Mouse (Mus musculus): Measurements from ENCODE around the gene Zfp462. TPM values are rescaled to one million over a fixed set of nuclear protein-coding genes. Genes with fewer than 3 reads are reported as not detected.

Gene Zfp462
- polyA plus RNA-seq, 1 experiment from 2014 or later: 3.6 TPM

DNA sequence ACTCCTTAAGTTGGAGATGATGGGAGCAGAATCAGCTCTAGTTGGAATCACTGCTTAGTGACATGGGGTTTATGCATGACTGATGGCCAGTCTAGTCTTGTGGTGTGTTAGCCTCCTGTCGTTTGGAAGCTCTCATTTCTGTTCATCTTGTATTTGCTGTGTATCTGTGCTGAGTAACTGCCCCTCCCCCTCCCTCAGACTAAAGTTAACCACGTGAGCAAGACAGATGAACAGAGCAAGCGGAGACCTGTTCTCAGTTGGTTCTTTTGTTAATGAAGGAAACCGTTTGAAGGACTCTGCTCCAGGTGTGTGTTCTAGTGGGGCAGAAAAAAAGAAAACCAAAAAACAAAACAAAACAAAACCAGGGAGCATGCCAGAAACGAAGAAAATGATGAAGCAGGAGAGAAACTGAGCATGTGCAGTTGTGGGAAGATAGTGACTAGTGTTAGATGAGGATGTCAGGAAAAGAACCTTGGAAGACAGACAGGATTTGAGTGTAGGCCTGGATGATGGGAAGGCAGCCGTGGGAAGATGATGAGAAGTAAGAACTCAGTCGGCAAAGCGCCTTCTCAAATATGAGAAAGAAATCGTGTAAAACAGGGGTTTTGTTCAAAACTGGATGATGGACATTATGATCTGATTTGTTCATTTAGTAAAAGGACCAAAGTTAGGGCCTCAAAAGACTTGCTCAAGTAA, 53.4 kb downstream of the Zfp462 start:
- no peaks in the 10 kb centered on the region for H3K27me3 ChIP-seq (replicated peaks)
- no peaks in the 10 kb centered on the region for H3K36me3 ChIP-seq
- no peak for ATAC-seq (ENCODE audit: insufficient number of reproducible peaks, low FRiP score)
- H3K9me3 ChIP-seq (replicated peaks): no peaks in the 10 kb centered on the region
- peaks cover 29% of the 10 kb centered on the region for H3K4me1 ChIP-seq (replicated peaks)
- H3K9ac ChIP-seq: no peak overlapping the region
- H3K27ac ChIP-seq (ENCODE audit: poor library complexity, severe bottlenecking): no peak overlapping the region
- no peak overlapping the region for H3K4me3 ChIP-seq
- H3K4me2 ChIP-seq: no peak overlapping the region
- WGBS: 80% methylated on average over 9 of the region's 9 CpGs

DNA sequence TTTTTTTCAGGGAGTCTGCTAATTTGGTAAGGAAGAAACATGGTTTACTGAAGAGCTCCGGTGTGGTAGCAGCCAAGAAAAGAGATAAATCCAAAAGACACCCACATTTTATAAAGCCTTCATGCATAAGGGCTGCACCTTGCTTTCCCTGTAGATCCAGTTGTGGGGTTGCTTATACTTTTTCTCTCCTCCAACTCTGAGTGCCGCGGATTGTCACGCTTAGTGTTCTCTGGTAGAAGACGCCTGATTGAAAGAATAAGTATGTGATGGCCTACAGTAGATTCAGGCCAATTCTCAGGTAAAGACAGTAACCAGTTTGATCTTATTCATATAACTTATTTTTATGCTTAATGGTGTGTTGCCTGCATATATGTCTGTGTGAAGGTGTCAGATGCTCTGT, 54.7 kb downstream of the Zfp462 start:
- H3K27ac ChIP-seq (ENCODE audit: poor library complexity, severe bottlenecking): no peak overlapping the region
- H3K36me3 ChIP-seq: peaks cover 2% of the 10 kb centered on the region; the same call in 1 of the 2 replicates
- H3K27me3 ChIP-seq (replicated peaks): no peaks in the 10 kb centered on the region
- peaks cover 41% of the 10 kb centered on the region for H3K4me1 ChIP-seq (replicated peaks)
- no peak overlapping the region for H3K4me3 ChIP-seq
- ATAC-seq (ENCODE audit: insufficient number of reproducible peaks, low FRiP score): no peak
- H3K9ac ChIP-seq: no peak overlapping the region
- no peak overlapping the region for H3K4me2 ChIP-seq
- WGBS: 90% methylated on average over 5 of the region's 5 CpGs
- no peaks in the 10 kb centered on the region for H3K9me3 ChIP-seq (replicated peaks)

DNA sequence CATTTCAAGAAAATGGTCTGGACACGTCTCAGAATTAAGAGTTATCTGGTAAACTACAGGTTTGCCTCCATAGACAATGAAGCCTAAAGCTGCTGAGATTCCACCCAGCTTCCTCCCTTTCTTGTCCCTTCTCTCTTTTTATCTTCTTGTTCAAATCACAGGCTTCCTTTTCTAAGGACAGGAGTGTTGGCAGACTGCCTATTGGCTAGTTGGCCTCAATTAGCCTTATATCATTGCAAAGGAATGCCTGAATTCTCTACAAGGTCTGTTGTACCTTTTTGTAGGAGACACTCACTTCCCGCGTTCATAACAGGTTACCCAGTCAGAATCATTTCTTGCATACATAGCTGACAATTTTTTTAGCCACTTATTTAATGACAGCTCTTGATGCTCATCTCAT, 56.5 kb downstream of the Zfp462 start:
- no peak overlapping the region for H3K9ac ChIP-seq
- no peak overlapping the region for H3K4me2 ChIP-seq
- H3K9me3 ChIP-seq (replicated peaks): no peaks in the 10 kb centered on the region
- WGBS: 33% methylated on average over 3 of the region's 3 CpGs
- H3K4me1 ChIP-seq (replicated peaks): peaks cover 60% of the 10 kb centered on the region
- H3K4me3 ChIP-seq: no peak overlapping the region
- no peak for ATAC-seq (ENCODE audit: insufficient number of reproducible peaks, low FRiP score)
- peaks cover 2% of the 10 kb centered on the region; the same call in 1 of the 2 replicates for H3K36me3 ChIP-seq
- no peaks in the 10 kb centered on the region for H3K27me3 ChIP-seq (replicated peaks)
- peak overlapping the region; percentile 38; the same call in 1 of the 2 replicates for H3K27ac ChIP-seq (ENCODE audit: poor library complexity, severe bottlenecking)

DNA sequence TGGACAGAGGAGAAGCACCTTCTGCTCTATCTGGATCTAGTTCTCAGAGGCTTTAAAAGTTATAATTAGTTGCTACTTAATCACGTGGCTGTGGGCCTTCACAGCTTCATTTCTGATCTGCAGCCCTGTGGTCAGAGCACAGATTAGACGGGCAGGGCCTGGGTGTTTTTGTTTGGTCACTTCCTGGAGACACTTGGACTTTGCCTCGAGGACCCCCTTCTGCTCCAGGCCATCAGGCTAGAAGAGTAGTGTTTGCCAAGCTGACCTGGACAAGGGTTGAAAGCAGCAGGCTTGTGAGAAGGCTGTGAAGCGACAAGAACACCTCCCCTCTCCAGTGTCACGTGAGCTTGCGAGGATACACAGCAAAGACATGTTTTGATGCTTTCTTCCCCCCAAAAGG, 58.3 kb downstream of the Zfp462 start:
- Histone ChIP-seq H3K36me3 (peaks cover 12% of the 10 kb centered on the region), H3K4me3 (no peak overlapping the region), H3K27me3 (replicated peaks) (no peaks in the 10 kb centered on the region), H3K27ac (ENCODE audit: poor library complexity, severe bottlenecking) (0 out of 2 replicates have a peak overlapping the region, but pooled peaks have one; percentile 0), H3K9me3 (replicated peaks) (no peaks in the 10 kb centered on the region), H3K9ac (no peak overlapping the region), H3K4me1 (replicated peaks) (peaks cover 61% of the 10 kb centered on the region), H3K4me2 (no peak overlapping the region)
- ATAC-seq (ENCODE audit: insufficient number of reproducible peaks, low FRiP score): no peak
- 46% methylated on average over 6 of the region's 6 CpGs for WGBS

DNA sequence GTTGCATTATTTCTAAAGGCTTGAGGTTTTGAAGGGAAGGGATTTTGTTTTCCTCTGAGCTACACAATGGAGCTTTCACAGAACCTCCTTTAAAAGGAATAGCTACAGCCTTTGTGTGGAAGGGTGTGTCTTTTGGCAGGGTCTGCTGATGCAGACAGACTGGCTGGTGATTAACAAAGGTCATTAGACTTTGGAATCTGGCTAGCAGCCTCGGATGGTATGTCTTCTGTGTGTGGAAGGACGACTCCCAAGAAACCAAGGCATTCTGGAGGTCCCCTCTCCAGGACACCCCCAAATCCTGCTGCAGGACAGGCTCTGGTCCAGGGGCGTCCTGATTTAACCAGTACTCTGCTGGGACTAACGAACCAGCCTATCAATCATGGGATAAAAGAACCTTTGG, 60.2 kb downstream of the Zfp462 start:
- H3K4me2 ChIP-seq: peak overlapping the region; percentile 61
- no peaks in the 10 kb centered on the region for H3K27me3 ChIP-seq (replicated peaks)
- peaks cover 59% of the 10 kb centered on the region for H3K4me1 ChIP-seq (replicated peaks)
- peaks cover 31% of the 10 kb centered on the region for H3K36me3 ChIP-seq
- peak overlapping the region; percentile 37; the same call in 1 of the 2 replicates for H3K9ac ChIP-seq
- peak; percentile 67; the same call in 1 of the 2 replicates for ATAC-seq (ENCODE audit: insufficient number of reproducible peaks, low FRiP score)
- no peaks in the 10 kb centered on the region for H3K9me3 ChIP-seq (replicated peaks)
- 21% methylated on average over 4 of the region's 4 CpGs for WGBS
- peak overlapping the region; percentile 95 for H3K27ac ChIP-seq (ENCODE audit: poor library complexity, severe bottlenecking)
- peak overlapping the region; percentile 7; the same call in 1 of the 2 replicates for H3K4me3 ChIP-seq

DNA sequence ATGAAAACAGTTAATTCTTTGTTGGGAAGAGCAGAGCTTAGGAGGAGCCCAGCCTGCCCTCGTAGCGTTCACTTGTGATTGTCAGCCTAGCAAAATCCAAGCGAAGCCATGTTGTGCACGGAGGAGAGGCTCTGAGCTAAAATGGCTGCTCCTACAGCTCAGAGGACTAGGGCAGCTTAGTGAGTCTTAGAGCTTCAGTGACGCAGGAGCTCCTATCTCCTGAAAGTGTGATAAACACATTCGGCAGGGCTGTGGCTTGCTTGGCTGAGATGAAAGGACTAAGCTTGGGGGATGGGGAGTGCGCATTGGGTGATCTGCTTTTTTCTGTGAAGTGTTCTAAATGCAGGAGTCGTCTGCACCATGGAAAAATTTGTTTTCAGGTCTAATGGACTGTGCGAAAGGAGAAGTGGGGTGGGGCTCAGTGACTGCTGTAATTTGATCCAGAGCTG, 60.7 kb downstream of the Zfp462 start:
- Histone ChIP-seq H3K4me3 (peak overlapping the region; percentile 7; the same call in 1 of the 2 replicates), H3K9me3 (replicated peaks) (no peaks in the 10 kb centered on the region), H3K36me3 (peaks cover 36% of the 10 kb centered on the region), H3K4me2 (peak overlapping the region; percentile 61), H3K4me1 (replicated peaks) (peaks cover 55% of the 10 kb centered on the region), H3K27me3 (replicated peaks) (no peaks in the 10 kb centered on the region), H3K27ac (ENCODE audit: poor library complexity, severe bottlenecking) (peak overlapping the region; percentile 95), H3K9ac (peak overlapping the region; percentile 37; the same call in 1 of the 2 replicates)
- ATAC-seq (ENCODE audit: insufficient number of reproducible peaks, low FRiP score): peak; percentile 83
- WGBS: 9% methylated on average over 9 of the region's 9 CpGs

DNA sequence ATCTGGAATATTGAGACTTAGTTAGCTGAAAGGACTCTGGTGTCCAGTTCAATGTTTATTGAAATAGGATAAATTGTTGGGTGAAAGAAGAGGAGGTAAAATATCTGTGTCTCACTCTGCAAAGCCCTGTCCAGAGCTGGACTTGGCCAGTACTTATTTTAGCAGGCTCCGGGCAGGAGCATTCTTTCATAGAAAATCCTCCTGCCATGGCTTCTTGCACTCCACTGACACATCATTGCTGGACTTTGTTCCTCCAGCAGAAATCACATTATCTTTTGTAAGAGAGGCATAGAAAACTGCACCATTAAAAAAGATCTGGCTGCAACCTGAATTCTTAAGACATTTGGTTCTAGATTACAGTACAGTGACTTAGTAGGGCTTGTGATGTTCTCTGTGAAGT, 61.2 kb downstream of the Zfp462 start:
- H3K9ac ChIP-seq: 0 out of 2 replicates have a peak overlapping the region, but pooled peaks have one; percentile 37
- peaks cover 50% of the 10 kb centered on the region for H3K4me1 ChIP-seq (replicated peaks)
- H3K27ac ChIP-seq (ENCODE audit: poor library complexity, severe bottlenecking): peak overlapping the region; percentile 95
- WGBS: 24% methylated on average over 1 of the region's 1 CpGs
- ATAC-seq (ENCODE audit: insufficient number of reproducible peaks, low FRiP score): no peak
- no peaks in the 10 kb centered on the region for H3K9me3 ChIP-seq (replicated peaks)
- H3K27me3 ChIP-seq (replicated peaks): no peaks in the 10 kb centered on the region
- H3K4me2 ChIP-seq: peak overlapping the region; percentile 61
- H3K4me3 ChIP-seq: no peak overlapping the region
- H3K36me3 ChIP-seq: peaks cover 41% of the 10 kb centered on the region

DNA sequence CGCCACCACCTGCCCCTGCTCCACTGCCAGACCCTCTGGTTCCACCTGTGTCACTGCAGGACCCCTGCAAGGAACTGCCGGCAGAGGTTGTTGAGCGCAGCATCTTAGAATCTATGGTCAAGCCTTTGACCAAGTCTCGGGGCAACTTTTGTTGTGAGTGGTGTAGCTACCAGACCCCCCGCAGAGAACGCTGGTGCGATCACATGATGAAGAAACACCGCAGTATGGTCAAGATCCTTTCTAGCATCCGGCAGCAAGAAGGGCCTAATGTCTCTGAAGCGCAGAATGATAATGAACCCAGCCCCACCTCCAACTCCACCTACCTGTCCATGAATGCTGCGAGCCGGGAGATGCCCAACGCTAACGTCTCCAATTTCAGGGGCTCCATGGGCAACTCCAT, 63.8 kb downstream of the Zfp462 start:
- H3K9me3 ChIP-seq (replicated peaks): no peaks in the 10 kb centered on the region
- no peak overlapping the region for H3K27ac ChIP-seq (ENCODE audit: poor library complexity, severe bottlenecking)
- no peak overlapping the region for H3K4me2 ChIP-seq
- H3K27me3 ChIP-seq (replicated peaks): no peaks in the 10 kb centered on the region
- no peak overlapping the region for H3K9ac ChIP-seq
- 91% methylated on average over 14 of the region's 14 CpGs for WGBS
- no peak overlapping the region for H3K4me3 ChIP-seq
- peaks cover 40% of the 10 kb centered on the region for H3K4me1 ChIP-seq (replicated peaks)
- H3K36me3 ChIP-seq: peaks cover 64% of the 10 kb centered on the region
- ATAC-seq (ENCODE audit: insufficient number of reproducible peaks, low FRiP score): no peak

DNA sequence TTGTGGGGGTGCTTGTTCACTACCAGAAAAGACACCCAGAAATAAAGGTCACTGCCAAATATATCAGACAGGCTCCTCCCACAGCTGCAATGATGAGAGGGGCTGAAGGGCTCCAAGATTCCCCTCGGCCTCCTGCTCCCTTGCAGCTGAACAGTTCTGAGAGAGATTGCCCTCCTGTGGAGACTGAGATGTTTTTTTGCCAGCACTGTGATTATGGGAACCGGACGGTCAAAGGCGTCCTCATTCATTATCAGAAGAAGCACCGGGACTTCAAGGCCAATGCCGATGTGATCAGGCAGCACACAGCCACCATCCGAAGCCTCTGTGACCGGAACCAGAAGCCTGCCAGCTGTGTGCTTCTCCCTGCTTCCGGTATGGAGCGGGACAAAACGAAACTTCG, 66.5 kb downstream of the Zfp462 start:
- 84% methylated on average over 12 of the region's 12 CpGs for WGBS
- no peak overlapping the region for H3K4me2 ChIP-seq
- peaks cover 85% of the 10 kb centered on the region for H3K36me3 ChIP-seq
- H3K27ac ChIP-seq (ENCODE audit: poor library complexity, severe bottlenecking): no peak overlapping the region
- peaks cover 12% of the 10 kb centered on the region for H3K4me1 ChIP-seq (replicated peaks)
- H3K4me3 ChIP-seq: no peak overlapping the region
- H3K27me3 ChIP-seq (replicated peaks): no peaks in the 10 kb centered on the region
- H3K9me3 ChIP-seq (replicated peaks): no peaks in the 10 kb centered on the region
- no peak for ATAC-seq (ENCODE audit: insufficient number of reproducible peaks, low FRiP score)
- no peak overlapping the region for H3K9ac ChIP-seq

DNA sequence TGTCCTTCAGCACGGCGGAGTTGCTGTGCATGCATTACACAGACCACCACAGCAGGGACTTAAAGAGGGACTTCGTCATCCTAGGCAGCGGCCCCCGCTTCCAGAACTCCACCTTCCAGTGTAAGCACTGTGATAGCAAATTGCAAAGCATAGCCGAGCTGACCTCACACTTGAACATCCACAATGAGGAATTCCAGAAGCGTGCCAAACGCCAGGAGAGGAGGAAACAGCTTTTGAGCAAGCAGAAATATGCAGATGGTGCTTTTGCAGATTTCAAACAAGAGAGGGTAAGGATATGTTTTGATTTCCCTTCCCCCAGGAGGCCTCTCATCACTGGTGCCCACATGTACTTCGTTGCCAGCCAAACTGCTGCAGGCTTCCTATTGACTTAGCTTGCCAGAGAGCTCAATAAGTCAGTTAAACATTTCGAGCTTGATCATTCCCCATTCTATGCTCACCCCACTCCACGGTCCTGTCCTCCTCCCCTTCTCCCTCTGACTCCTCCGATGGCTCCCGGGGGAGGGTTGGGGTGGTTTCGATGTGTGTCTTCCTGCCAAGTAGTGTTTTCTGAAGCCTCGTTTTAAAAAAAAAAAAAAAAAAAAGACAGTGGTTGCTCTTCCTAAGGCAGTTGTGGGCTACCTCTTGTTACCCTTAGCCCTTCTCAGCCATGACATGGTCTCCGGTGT, 68.9 kb downstream of the Zfp462 start:
- Histone ChIP-seq H3K36me3 (peaks cover 88% of the 10 kb centered on the region), H3K27ac (ENCODE audit: poor library complexity, severe bottlenecking) (0 out of 2 replicates have a peak overlapping the region, but pooled peaks have one; percentile 35), H3K4me1 (replicated peaks) (peaks cover 10% of the 10 kb centered on the region), H3K4me2 (no peak overlapping the region), H3K4me3 (no peak overlapping the region), H3K9ac (no peak overlapping the region), H3K9me3 (replicated peaks) (no peaks in the 10 kb centered on the region), H3K27me3 (replicated peaks) (no peaks in the 10 kb centered on the region)
- no peak for ATAC-seq (ENCODE audit: insufficient number of reproducible peaks, low FRiP score)
- WGBS: 70% methylated on average over 16 of the region's 16 CpGs

DNA sequence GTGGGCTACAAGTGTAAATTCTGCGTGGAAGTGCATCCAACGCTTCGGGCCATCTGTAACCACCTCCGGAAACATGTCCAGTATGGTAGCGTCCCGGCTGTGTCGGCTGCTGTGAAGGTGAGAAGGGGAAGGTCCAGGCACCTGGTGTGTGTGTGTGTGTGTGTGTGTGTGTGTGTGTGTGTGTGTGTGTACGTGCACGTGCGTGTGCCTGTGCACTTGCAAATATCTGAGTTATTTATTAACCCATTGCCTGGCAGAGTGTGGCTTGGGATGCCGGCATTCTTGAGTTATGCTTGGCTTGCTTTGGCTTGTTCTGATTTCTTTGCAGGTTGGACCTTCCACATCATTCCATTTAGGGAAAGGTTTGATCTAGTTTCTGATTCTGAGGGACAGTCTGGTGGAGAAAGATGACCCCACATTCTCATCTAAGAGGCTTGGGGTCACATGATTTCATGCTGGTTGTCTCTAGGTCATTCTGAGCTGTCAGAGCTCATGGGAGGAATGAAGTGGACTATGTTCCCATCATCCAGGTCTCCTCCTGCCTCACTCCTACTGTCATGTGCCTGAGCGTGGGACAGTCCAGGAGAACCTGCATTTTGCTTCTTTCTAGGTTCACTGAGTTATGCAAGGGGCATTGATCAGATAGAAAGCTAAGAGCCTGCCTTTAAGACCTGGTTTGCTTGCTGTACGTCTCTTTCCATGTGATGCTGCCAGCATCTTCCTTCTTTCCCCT, 70.0 kb downstream of the Zfp462 start:
- Histone ChIP-seq H3K27me3 (replicated peaks) (no peaks in the 10 kb centered on the region), H3K27ac (ENCODE audit: poor library complexity, severe bottlenecking) (no peak overlapping the region), H3K4me3 (no peak overlapping the region), H3K36me3 (peaks cover 87% of the 10 kb centered on the region), H3K9ac (no peak overlapping the region), H3K4me1 (replicated peaks) (peaks cover 10% of the 10 kb centered on the region), H3K9me3 (replicated peaks) (no peaks in the 10 kb centered on the region), H3K4me2 (no peak overlapping the region)
- no peak for ATAC-seq (ENCODE audit: insufficient number of reproducible peaks, low FRiP score)
- 89% methylated on average over 13 of the region's 13 CpGs for WGBS
